Mouse (Mus musculus): Measurements from ENCODE around the gene Farsa.

Farsa gene

DNA sequence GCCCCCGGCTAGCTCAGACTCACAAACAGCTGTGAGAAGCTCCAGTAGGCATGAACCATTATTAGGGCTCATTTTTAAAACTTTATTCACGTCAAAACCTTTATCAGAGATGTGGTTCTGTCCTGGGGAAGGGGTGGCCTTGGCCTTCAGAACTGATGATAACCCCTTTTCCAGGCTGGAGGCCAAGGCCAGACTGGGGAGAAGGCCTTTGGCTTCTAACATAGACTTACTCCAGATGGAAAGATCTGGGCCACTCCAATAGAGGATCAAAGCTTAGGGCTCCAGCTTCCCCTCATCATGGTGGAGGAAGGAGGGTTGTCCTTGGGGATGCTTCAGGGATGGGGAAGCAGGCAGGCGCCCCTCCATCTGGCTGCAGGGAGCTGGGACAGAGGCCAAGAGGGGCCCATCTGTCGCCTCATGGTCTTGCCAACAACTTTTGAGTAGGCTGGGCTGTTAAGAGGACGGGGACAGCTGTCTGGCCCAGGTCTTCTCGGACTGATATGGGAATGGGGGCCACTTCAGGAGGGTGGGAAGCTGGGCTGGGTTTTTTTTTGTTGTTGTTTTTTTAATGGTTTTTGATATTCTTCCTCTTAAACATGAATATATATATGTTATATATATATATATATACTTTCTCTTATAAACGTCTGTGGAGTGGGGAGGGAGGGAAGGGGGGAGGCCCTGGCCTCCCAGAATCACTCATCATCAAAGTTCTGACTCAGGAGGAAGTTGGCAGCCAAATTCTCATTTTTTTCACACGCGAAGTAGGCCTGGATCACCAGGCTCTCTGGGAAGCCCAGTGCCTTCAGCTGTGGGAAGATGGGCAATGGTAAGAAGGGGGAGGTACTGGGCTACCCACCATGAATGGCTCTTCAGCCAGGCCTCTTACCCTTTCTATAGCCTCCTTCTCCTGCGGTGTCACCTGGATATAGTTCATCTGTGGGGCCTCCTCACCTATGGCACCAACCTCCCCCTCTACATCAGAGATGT is 21.6 kb upstream of the Farsa start:
- no peak for DNase-seq (ENCODE audit: low spot score in 2 of 2)

DNA sequence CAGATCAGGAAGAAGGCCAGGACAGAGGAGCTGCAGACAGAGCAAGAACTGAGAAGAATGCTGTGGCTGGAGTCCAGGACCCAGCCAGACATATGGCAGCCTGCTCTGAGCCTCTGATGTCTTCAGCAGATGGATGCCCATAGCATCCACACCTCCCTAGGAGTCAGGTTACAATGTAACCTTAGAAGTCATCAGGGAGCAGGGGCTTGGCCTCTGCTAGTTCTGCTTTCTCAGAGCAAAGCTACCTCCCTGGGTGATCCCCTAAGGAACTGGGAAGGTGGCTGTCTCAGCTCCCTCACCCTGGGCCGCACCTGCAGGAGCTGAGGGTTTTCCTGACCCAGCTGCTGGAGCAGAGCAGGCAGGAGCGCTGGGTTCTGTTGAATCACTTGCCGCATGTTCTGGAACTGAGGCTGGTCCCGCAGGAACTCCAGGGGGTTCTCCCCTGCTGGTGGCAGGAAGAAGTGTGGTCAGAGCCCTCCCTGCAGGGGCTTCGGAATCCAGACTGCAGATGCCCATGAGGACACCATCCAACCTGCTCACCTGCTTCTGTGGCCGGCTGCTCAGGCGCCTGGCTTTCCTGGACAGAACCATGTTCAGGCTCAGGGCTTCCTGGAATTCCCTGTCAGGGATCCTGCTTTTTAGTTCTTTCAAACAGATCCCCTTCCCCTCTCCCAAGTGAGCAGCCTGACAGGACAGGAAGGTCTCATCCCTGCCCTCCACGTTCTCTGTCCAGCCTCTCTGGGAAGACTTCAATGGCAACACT is 19.5 kb upstream of the Farsa start:
- DNase-seq (ENCODE audit: low spot score in 2 of 2): no peak

DNA sequence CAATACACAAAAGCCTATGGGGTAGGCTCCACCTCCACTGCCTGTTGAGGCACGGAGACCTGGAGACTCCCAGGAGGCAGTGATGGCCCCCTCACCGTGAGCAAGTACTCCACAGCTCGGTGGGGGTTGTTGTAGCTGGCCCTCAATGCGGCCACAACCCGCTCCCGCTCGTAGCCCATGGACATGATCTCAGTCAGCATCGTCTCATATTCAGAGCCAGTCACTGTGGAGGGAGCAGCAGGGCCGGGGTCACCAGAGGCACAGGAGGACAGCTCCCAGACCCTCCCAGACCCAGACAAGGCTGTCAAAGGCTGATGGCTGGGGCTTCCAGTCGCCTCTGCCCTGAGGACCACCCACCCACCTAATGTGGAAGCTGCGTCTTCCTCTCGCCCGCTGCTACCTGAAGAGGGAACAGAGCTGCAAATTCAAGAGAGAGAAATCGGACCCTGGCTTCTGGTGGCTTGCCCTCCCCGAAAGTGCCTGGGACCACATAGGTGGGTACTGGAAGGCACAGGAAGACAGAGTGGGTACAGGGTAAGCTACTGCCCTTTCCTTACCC is 18.8 kb upstream of the Farsa start:
- DNase-seq (ENCODE audit: low spot score in 2 of 2): no peak

DNA sequence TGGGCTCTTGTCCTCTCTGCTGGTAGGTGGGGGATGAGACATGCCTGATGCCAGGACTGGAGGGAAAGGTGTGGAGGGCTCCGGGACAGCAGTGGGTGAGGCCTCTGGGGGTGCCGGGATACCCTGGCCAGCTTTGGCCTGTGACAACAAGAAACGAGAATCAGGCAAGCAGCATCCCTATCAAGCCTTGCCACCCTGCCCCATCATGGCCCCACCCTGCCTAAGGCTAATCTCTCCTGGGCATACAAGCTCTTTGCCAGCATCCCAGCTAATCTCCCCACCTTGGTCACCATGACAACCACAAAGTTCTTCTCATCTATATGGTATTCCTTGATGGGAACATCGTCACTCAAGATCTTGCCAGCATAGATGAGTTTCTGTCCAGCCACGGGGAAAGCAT is 18.3 kb upstream of the Farsa start:
- no peak for DNase-seq (ENCODE audit: low spot score in 2 of 2)

DNA sequence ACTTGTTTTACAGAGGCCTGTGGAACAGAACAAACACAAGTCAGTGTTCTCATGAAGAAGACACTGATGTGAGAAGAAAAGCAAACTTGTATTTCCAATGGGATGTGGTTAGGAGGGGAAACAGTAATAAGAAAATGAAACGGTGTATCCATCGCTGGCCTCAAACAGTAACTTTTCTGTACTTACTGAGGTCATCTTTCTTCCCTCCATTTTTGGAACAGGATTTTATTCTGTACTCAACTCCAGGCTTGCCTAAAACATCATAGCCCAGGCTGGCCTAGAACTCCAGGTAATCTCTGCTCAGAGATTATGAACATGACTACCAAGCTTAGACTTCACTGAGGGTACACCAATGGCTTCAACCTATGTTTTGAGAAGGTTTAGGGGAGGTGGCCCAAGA is 17.4 kb upstream of the Farsa start:
- no peak for DNase-seq (ENCODE audit: low spot score in 2 of 2)

DNA sequence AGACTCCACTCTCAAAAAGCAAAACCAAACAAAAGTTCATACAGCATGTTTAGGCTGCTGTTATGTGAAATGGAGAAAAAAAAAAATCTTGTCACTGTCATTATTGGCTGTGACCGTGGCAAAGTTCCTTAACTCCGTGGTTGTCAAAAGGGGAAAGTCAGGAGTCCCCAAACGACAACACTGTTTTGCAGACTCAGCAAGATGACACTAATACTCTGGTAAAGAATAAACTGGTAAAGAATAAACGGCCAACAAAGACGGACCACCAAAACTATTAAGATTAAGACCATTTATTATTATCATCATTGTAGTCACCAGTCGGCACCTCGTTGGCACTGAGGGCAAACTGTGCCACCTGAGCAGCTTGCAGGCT is 16.9 kb upstream of the Farsa start:
- DNase-seq (ENCODE audit: low spot score in 2 of 2): no peak

DNA sequence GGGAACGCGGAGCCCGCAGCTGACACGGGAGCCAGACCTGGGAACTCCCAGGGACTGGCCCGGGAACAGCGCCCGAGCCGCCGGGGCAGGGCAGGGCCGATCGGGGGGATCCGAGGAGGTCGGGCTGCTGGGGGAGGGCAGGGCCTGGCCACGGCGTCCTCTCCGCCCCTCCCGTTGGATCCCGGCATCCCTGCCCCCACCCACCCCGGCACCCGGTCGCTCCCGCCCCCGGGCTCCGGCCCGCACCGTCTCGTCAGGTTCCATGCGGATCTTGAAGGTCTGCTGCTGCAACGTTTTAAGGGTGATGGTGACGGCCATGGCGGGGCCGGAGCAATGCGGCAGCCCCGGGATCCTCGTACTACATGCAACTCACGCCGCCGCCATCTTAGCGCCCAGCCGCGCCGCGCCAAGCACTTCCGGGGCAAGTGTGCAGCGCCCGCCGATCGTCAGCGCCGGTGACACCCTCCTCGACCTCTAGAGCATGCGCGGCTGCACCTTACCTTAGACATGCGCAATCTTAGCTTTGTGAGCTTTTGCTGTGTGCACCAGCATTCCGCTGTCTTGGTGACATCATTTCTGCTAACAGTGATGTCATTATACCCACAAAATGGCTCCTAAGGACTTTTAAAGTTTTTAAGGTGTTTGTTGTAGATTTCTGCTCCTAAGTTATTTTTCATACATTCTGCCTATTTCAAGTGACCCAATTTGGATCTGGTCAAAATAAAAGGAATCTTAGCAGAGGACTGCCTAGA is 16.4 kb upstream of the Farsa start, which contains the start of gene Rad23a:
TSS of gene Rad23a (minus strand) at position 418 of the 752 bp plus-strand sequence.
- peak; percentile 86 to 87 for DNase-seq (ENCODE audit: low spot score in 2 of 2)

DNA sequence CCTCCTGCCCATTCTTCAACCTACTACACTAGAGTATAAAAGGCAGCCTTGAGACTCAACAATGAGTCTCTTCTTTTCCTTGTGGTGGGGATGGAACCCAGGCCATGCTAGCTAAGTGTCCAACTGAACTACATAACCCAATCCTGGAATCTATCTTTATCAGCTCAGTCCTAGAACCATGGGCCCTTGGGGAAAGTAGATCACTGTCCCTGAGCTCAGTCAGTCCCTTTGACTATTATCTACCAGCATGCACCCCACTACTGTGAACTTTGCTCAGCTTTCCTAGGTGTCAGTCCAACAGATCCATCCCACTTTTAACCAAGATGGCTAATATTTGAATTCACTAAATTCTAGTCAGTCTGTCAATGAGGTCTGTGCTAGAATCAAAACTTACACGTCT is 15.3 kb upstream of the Farsa start:
- no peak for DNase-seq (ENCODE audit: low spot score in 2 of 2)

DNA sequence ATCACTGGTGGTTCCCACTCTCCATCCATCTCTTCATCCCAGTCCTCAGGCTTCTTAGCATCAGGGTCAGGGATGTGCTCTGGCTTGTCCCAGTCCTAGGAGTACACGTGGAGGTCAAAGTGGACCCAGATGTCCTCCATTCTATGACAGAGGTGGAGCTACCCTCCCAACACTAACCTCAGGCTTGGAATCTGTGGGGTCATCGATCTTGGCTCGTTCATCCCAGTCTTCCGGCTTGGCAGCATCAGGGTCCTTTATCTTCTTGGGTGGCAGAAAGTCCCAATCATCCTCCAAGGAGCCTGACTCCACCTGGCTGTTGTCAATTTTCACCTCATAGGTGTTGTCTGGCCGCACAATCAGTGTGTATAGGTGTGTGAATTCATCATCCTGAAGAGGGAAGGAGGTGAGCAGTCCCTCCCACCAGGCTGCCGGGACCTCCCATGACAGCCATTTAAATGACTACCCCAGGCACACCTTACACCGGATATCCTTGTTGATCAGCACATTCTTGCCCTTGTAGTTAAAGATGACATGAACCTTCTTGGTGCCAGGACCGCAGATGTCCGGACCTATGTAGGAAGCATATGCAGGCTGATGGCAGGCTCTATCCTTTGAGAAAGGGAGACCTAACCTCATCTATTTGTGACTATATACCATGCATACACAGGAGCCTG is 12.3 kb upstream of the Farsa start:
- no peak for DNase-seq (ENCODE audit: low spot score in 2 of 2)

DNA sequence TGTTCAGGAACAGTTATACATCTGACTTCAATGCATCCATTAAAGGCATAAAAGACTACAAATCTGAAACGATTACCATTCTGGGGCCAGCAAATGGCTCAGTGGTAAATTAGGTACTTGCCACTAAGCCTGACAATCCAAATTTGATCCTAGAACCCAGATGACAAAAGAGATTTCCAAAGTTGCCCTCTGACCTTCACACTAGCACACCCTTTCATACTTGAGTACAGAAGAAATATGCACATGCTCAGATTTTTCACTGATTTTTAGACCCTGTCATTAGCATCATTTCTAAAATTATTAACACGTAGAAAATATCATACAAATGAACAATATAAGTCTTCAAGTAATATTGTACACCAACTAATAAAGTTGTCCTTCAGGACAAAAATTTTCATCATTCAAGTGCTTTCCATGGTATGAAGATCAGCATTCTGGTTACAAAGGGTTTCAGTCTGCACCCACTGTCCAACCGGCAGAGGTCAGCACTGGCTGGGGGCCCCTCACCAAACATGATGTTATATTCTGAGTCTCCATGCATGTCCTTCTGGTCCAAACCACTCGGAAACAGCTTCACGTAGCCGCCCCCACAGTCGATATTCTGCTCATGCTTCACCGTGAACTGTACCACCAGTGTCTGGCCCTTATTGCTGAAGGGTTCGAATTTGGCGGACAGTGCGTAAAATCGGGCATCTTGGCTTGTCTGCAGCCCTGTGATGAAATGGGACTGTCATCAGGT is 11.3 kb upstream of the Farsa start:
- DNase-seq (ENCODE audit: low spot score in 2 of 2): no peak

DNA sequence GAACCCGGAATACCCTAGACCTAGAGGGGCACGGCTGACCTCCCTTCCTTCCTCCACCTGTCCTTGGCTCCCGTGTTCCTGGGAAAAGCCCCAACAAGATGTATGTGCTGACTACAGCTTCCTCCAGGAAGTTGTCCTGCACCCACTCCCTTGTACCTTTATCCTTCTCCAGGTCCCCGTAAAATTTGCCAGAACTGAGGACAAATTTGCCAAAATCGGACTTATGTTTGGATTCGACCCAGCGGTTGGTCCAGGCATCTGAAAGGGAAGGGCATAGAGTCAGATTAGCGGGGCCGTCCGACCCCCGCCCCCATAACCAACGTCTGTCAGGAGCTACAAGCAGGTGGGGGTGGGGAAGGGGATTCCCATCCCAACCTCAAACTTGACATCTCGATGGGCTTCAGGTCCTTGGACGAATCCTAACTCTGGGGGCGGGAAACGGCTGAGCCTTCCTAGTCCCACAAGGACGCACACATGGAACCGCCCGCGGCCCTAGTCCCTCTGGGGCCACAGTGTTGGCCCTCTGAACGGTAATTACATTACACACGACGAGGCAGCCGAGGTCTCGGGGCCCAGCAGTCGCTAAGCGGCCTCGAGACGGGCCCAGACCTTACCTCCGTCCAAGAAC is 10.6 kb upstream of the Farsa start:
- DNase-seq (ENCODE audit: low spot score in 2 of 2): no peak

DNA sequence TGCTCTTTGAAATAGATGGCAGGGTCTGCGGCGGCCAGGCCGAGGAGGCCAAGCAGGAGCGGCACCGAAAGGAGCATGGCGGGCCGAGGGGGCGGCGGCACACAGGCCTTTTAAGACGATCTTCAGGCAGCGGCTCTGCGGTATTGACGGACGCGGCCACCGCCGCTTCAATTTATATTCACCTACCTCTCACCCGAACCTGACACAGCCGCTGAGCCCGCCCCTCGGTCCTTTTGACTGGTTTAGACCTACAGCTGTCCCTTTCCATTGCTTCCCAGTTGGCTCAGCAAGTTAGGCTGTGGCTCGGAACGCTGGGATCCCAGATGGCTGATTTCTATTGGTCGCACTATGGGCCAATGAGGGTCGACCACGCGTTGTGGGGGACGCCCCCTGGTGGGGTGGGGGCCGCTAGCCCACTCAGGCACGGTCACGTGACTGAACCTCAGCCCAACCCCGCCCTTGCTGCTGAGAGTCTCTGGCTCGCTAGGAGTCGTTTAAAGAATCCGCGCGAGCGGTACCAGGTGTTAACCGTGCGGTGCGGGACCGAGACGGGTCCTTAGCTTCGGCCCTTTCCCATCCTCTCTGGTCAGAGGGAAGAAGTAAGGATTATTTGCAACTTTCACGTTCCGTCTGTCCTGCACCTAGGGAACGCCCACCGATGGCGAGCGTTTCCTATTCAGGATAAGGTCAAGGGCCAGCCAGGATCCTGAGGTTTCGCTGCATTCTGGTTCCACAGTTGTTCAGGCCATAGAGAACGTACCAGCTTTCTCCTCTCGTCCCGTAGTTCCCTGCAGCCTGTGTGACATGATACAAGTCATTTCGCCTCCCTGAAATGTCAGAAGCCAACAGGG is 9.8 kb upstream of the Farsa start, which contains the start of gene Calr:
TSS of gene Calr (minus strand) at position 213 of the 851 bp plus-strand sequence.
- DNase-seq (ENCODE audit: low spot score in 2 of 2): peak; percentile 100

DNA sequence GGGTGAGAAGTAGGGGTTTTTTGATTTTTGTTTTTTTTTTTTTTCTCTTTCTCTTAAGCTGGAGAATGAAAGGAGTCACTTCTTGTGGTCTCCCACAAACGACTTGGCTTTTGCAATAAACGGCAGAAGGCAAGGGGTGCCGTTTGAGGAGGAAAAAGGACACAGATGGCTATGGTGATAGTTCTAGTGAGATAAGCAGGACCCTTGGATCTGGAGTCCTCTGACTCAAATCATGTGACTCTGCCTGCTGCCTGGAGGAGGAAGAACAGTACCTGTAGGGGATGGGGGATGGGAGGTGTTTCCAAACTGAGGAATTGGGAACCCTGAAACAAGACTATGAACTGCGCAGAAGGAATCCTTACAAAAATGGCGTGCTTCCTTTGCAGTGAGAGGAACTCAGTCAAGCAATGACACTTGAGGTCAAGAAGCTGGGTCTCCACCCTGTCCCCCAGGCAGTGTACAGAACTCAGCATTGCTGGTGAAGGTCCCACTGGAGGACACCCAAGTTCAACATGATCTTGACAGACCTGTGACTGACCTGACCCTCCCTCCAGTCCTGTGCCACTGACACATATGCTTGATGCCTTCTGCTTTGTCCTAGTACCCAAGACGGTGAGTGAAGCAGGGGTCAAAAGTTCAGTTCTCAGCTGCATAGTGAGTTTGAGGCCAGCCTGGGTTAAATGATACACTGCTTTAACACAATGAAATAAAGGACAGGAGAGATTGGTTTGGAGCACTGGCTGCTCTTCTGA is 8.9 kb upstream of the Farsa start:
- DNase-seq (ENCODE audit: low spot score in 2 of 2): peak; percentile 22 to 24

DNA sequence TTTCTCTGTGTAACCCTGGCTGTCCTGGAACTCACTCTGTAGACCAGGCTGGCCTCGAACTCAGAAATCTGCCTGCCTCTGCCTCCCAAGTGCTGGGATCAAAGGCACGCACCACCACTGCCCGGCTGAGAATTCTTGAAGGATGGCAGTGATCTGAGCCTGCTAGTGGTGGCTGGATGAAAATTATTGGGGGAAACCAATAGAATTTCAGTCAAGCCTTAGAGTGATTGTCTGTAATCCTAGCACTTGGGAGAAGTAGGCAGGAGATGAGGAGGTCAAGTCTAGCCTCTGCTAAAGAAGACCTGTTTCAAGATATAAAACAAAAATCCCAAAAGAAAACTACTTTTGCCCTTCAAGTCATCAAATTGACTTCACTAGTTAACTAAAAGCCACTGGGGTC is 355 bp upstream of the Farsa start:
- DNase-seq (ENCODE audit: low spot score in 2 of 2): no peak

DNA sequence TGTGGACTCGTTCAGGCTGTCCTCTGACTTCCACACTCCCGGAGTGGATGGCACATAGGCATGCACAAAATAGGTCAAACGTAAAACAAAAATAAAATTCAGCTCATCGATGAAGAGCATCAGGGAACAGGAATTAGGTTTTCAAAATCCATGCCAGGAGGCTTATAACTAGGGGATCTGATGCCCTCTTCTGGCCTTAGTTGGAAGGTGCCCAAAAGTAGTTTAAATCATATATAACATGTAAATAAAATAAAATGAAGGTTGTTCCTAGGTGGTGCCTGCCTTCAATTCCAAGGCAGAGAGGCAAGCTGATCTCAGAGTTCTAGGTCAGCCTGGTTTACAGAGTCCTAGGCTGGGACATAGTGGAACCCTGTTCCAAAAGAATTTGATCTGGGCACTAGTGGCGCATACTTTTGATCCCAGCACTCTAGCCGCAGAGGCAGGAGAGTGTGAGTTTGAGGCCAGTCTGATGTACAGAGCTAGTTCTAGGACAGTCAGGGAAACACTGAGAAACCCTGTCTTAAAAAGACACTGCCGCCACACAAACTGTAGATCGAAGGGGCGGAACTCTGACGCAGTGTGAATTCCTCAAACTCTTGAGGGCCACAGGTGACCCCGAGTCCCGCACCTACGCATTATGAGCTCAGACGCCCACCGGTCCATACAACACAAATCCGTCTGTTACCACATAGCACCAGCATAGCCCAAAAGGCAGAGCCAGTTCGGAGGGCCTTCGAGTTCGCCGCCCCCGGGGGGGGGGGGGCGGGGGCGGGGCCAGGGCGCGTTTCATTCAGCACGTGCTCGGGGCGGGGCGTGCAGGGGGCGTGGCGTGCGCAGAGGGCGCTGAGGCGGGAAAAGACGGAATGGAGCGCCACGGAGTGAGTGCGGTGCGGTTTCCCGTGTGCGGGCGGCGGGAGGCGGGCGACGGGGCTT is 14.9 kb downstream of the Farsa start, which contains the start of gene Syce2:
TSS of gene Syce2 (plus strand) at position 736 of the 933 bp plus-strand sequence.
- peak; percentile 76 to 87 for DNase-seq (ENCODE audit: low spot score in 2 of 2)

DNA sequence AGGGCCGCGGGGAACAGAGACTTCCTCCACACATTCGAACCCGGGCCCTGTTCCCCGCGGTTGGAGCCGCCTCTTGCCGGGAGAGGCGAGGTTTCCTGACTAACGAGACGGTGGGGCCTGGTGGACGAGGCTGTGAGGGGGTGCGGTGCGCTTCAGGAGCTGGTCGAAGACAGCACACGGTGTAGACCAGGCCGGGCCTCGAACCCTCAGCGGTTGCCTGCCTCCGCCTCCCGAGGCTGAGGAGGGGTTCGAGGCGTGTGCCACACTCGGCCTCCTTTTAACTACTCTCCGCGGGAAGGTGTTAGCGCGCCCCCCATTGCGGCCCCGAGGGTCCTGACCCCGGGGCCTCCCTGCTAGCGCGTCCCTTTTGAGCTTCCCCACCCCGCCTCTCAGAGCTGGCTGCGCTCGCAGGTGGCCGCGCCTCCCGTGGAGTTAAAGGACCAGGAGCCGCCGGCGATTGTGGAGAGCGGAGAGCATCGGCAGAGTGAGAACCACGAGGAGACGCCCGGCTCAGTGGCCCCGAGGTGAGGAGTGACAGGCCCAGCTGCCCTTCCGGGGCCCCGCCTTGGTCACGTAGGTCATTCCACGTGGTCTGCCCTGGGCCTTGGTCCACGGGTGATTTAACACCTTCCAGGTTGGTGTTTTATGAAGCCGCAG is 15.6 kb downstream of the Farsa start:
- DNase-seq (ENCODE audit: low spot score in 2 of 2): peak in 1 of 2 experiments; percentile 26
